Mouse (Mus musculus): ENCODE measurements around the gene Rps6kb1. TPM values are rescaled to one million over a fixed set of nuclear protein-coding genes. Genes with fewer than 3 reads are reported as not detected.
A peak's percentile ranks its signal among the peaks of the same experiment; 100 is the strongest.

Rps6kb1 gene
- total and polyA plus RNA-seq, 2 experiments from 2014 or later: 34.2 to 67.3 TPM

DNA sequence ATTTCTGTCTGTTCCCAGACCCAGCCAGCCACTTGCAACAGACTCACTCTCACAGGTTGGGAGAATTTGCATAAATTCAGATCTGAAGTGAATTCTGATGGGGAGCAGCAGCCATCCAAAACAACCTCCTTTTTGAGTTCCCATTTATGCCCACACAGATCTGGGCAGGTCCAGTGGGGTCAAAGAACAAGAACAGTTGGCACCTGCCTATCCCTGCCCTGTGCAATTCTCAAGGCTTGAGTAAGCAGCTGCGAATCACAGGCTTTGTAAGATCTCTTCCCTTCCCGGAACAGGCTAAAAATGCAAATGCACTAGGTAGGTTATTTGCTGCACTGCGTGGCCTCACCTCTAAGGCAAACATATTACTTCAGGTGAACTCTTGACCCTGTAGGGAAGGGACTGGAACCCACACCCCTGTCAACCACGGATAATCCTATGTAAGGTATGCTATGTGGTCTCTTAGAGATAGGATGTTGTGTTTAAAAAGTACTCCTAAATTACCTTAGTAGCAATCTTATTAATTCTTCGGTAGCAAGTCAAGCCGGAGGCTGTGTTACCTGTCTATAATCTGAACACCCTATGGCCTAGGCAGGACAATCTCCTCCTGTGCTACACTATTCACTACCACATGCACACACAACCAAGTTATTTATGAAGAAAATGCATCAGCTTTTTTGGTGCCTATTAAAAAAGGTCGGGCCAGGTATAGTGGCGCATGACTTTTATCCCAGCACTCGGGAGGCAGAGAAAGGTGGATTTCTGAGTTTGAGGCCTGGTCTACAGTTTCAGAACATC is 35.9 kb upstream of the Rps6kb1 start:
- H3K9ac ChIP-seq (replicated peaks; ENCODE audit: low read length): no peak overlapping the region
- no peaks in the 10 kb centered on the region for H3K27me3 ChIP-seq (ENCODE audit: insufficient read depth, low read length)
- ATAC-seq: no peak
- H3K4me3 ChIP-seq (ENCODE audit: low read length): no peak overlapping the region
- H3K4me2 ChIP-seq (ENCODE audit: low read depth, low read length): no peak overlapping the region
- 0 out of 2 replicates have a peak, but pooled peaks cover 3% of the 10 kb centered on the region for H3K4me1 ChIP-seq (ENCODE audit: insufficient read depth, low read length)
- DNase-seq (ENCODE audit: low spot score): no peak
- H3K36me3 ChIP-seq (ENCODE audit: insufficient read depth, low read length): no peaks in the 10 kb centered on the region
- 88% methylated on average over 9 of the region's 9 CpGs for WGBS
- no peak for TF ChIP-seq CTCF (IDR thresholded peaks at IDR 0.05; ENCODE audit: low read depth)
- no peak overlapping the region for H3K27ac ChIP-seq
- no peaks in the 10 kb centered on the region for H3K9me3 ChIP-seq (ENCODE audit: low read length)

DNA sequence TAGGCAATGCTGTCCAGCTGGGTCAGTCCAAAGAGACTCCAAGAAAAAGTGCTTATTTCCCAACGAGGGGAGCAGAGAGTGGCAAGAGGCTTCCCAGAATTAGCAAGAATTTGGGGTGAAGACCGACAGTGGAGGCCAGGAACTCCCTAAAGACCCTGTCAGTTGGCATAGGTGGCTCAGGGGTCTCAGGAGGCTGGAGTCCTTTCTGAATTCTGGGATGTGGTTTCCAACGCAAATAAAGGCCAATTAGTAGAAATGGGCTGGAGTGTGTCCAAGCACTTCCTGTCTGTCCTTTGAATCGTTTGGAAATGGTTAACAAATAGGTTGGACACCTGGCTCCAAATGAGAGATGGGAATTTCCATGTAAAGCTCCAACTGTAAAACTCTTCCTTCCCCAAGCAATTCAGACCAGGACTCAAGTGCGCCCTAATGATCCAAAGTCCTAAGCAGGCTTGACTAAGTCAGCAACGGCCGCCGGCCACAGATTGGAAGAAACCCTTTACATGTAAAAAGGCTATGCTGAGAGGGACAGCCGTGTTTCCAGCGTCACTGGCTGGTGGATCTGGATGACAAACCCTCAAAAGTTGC is 35.2 kb upstream of the Rps6kb1 start:
- H3K36me3 ChIP-seq (ENCODE audit: insufficient read depth, low read length): no peaks in the 10 kb centered on the region
- no peak for TF ChIP-seq CTCF (IDR thresholded peaks at IDR 0.05; ENCODE audit: low read depth)
- no peak for ATAC-seq

GRCm38 (mm10) chr11:86578809-86579730 is 34.5 kb upstream of the Rps6kb1 start:
- H3K27ac ChIP-seq: peak overlapping the region; percentile 41; the same call in 1 of the 2 replicates
- no peak for DNase-seq (ENCODE audit: low spot score)
- 75% methylated on average over 25 of the region's 25 CpGs for WGBS

More for the DNA sequence above, 35.2 kb upstream of the Rps6kb1 start:
- H3K9me3 ChIP-seq (ENCODE audit: low read length): no peaks in the 10 kb centered on the region
- no peak overlapping the region for H3K4me3 ChIP-seq (ENCODE audit: low read length)
- 0 out of 2 replicates have a peak, but pooled peaks cover 3% of the 10 kb centered on the region for H3K4me1 ChIP-seq (ENCODE audit: insufficient read depth, low read length)
- WGBS: 73% methylated on average over 10 of the region's 10 CpGs
- no peak overlapping the region for H3K9ac ChIP-seq (replicated peaks; ENCODE audit: low read length)
- DNase-seq (ENCODE audit: low spot score): no peak
- H3K27ac ChIP-seq: peak overlapping the region; percentile 41; the same call in 1 of the 2 replicates
- no peak overlapping the region for H3K4me2 ChIP-seq (ENCODE audit: low read depth, low read length)
- no peaks in the 10 kb centered on the region for H3K27me3 ChIP-seq (ENCODE audit: insufficient read depth, low read length)

DNA sequence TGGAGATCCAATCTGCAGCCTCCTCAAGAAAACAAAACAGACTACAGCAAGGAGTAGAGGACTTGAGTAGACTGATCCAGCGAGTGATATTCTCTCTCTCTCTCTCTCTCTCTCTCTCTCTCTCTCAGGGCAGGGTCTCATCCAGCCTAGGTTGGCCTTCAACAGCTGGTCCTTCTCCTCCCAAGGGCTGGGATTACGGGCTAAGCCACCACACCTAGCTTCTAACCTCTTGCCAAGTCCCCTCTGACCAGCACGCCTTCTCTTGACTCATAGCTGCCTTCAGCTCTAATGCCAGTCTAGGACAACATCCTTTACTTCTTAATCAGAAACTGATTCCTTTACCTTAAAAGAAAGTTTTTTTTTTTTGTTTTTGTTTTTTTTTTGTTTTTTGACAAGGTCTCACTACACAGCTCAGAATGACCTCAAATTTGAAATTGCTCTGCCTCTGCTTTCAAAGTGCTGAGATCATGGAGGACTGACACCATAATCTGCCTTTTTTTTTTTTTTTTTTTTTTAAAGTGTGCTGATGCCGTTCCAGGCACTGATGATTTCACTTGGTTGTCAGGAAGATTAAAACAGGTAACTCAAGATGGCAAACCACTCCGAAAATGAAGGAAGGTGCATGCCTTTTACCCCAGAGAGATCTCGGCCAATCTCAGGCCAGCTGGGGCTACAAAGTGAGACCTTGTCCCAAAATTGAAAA is 33.7 kb upstream of the Rps6kb1 start:
- ATAC-seq: no peak
- Histone ChIP-seq H3K4me1 (ENCODE audit: insufficient read depth, low read length) (0 out of 2 replicates have a peak, but pooled peaks cover 3% of the 10 kb centered on the region), H3K4me3 (ENCODE audit: low read length) (no peak overlapping the region), H3K36me3 (ENCODE audit: insufficient read depth, low read length) (no peaks in the 10 kb centered on the region), H3K27ac (peak overlapping the region; percentile 41; the same call in 1 of the 2 replicates), H3K9ac (replicated peaks; ENCODE audit: low read length) (no peak overlapping the region), H3K9me3 (ENCODE audit: low read length) (no peaks in the 10 kb centered on the region), H3K27me3 (ENCODE audit: insufficient read depth, low read length) (no peaks in the 10 kb centered on the region), H3K4me2 (ENCODE audit: low read depth, low read length) (no peak overlapping the region)
- DNase-seq (ENCODE audit: low spot score): no peak
- 80% methylated on average over 6 of the region's 6 CpGs for WGBS
- no peak for TF ChIP-seq CTCF (IDR thresholded peaks at IDR 0.05; ENCODE audit: low read depth)

More at GRCm38 (mm10) chr11:86578809-86579730, 34.5 kb upstream of the Rps6kb1 start:
- Histone ChIP-seq H3K4me2 (ENCODE audit: low read depth, low read length) (no peak overlapping the region), H3K27me3 (ENCODE audit: insufficient read depth, low read length) (no peaks in the 10 kb centered on the region), H3K36me3 (ENCODE audit: insufficient read depth, low read length) (no peaks in the 10 kb centered on the region), H3K9ac (replicated peaks; ENCODE audit: low read length) (no peak overlapping the region), H3K4me1 (ENCODE audit: insufficient read depth, low read length) (0 out of 2 replicates have a peak, but pooled peaks cover 3% of the 10 kb centered on the region), H3K9me3 (ENCODE audit: low read length) (no peaks in the 10 kb centered on the region), H3K4me3 (ENCODE audit: low read length) (no peak overlapping the region)
- no peak for ATAC-seq
- no peak for TF ChIP-seq CTCF (IDR thresholded peaks at IDR 0.05; ENCODE audit: low read depth)

- WGBS: 79% methylated on average over 4 of the region's 4 CpGs
- Histone ChIP-seq H3K9me3 (ENCODE audit: low read length) (no peaks in the 10 kb centered on the region), H3K9ac (replicated peaks; ENCODE audit: low read length) (no peak overlapping the region), H3K27me3 (ENCODE audit: insufficient read depth, low read length) (no peaks in the 10 kb centered on the region), H3K36me3 (ENCODE audit: insufficient read depth, low read length) (no peaks in the 10 kb centered on the region), H3K4me3 (ENCODE audit: low read length) (no peak overlapping the region), H3K27ac (0 out of 2 replicates have a peak overlapping the region, but pooled peaks have one; percentile 36), H3K4me1 (ENCODE audit: insufficient read depth, low read length) (0 out of 2 replicates have a peak, but pooled peaks cover 3% of the 10 kb centered on the region), H3K4me2 (ENCODE audit: low read depth, low read length) (no peak overlapping the region)
- DNase-seq (ENCODE audit: low spot score): no peak
- no peak for ATAC-seq
- TF ChIP-seq CTCF (IDR thresholded peaks at IDR 0.05; ENCODE audit: low read depth): no peak
Measured at GRCm38 (mm10) chr11:86577231-86577630, 32.6 kb upstream of the Rps6kb1 start.
